ENCODE assay signal across 26 mouse cellular contexts in genomic region chr8:83856486-83857065, GRCm38 (mm10). TPM values are rescaled to one million over a fixed set of nuclear protein-coding genes. Genes with fewer than 3 reads are reported as not detected.
DNase-seq lines count a peak whose midpoint lies in the region; ATAC-seq and TF ChIP-seq lines count a peak whose summit lies in the region.
"Had no signal": no experiment of that assay in that cellular context is flagged by ENCODE, and none has a peak within 500 bp of the region (broad histone marks: within the 10 kb centered on the region; RNA-seq: fewer than 3 reads in every experiment).

No protein-coding gene starts in this region.

- no peak overlapping the region for H3K4me3 ChIP-seq in kidney, postnatal 0 days (replicated peaks; ENCODE audit: low read depth, low read length)
- H3K4me3 ChIP-seq in kidney, embryonic 15.5 days (replicated peaks), result no peak overlapping the region
- no peak overlapping the region for H3K4me3 ChIP-seq in myocyte
- H3K4me3 ChIP-seq in midbrain, embryonic 14.5 days (replicated peaks; ENCODE audit: low read depth, low read length), result no peak overlapping the region
- H3K4me3 ChIP-seq: embryonic facial prominence, embryonic 13.5 days; forebrain, embryonic 10.5 days; gastrocnemius, adult 2 months; heart, embryonic 12.5 days; hindbrain, embryonic 12.5 days had no signal

- H3K9me3 ChIP-seq in kidney, postnatal 0 days (replicated peaks; ENCODE audit: low read length), result no peaks in the 10 kb centered on the region
- H3K9me3 ChIP-seq in kidney, embryonic 15.5 days (replicated peaks), result no peaks in the 10 kb centered on the region
- no peaks in the 10 kb centered on the region for H3K9me3 ChIP-seq in midbrain, embryonic 14.5 days (ENCODE audit: control insufficient read depth, low read length)
- H3K9me3 ChIP-seq: embryonic facial prominence, embryonic 13.5 days; forebrain, embryonic 10.5 days; G1E; hindbrain, embryonic 12.5 days had no signal

- ATAC-seq in kidney, postnatal 0 days (replicated peaks; ENCODE audit: low FRiP score, low read depth), result no peak
- ATAC-seq in kidney, embryonic 15.5 days (replicated peaks; ENCODE audit: low FRiP score), result no peak
- ATAC-seq in midbrain, embryonic 14.5 days (ENCODE audit: low FRiP score, low TSS enrichment), result no peak
- ATAC-seq: CD4-positive, CD25-positive, alpha-beta regulatory T cell, adult 4 months; forebrain, embryonic 14.5 days; hindbrain, embryonic 16.5 days; inflammation-experienced regulatory T-cells, adult 6 months; Patski had no signal

- no peak overlapping the region for H3ac ChIP-seq in myocyte (ENCODE audit: control insufficient read depth, insufficient read length)

- H3K9ac ChIP-seq in kidney, postnatal 0 days (ENCODE audit: low read depth, low read length), result no peak overlapping the region
- H3K9ac ChIP-seq in kidney, embryonic 15.5 days, result no peak overlapping the region
- no peak overlapping the region for H3K9ac ChIP-seq in midbrain, embryonic 14.5 days (replicated peaks; ENCODE audit: low read length)
- H3K9ac ChIP-seq: embryonic facial prominence, embryonic 13.5 days; heart, embryonic 12.5 days; hindbrain, embryonic 12.5 days had no signal

- H3K36me3 ChIP-seq in kidney, postnatal 0 days (ENCODE audit: insufficient read depth, low read length), result no peaks in the 10 kb centered on the region
- no peaks in the 10 kb centered on the region for H3K36me3 ChIP-seq in kidney, embryonic 15.5 days
- no peaks in the 10 kb centered on the region for H3K36me3 ChIP-seq in myocyte (ENCODE audit: control insufficient read depth, insufficient read depth)
- no peaks in the 10 kb centered on the region for H3K36me3 ChIP-seq in midbrain, embryonic 14.5 days (ENCODE audit: control insufficient read depth, insufficient read depth, low read length)
- H3K36me3 ChIP-seq: embryonic facial prominence, embryonic 13.5 days; forebrain, embryonic 10.5 days; G1E; heart, embryonic 12.5 days; hindbrain, embryonic 12.5 days had no signal

- no peaks in the 10 kb centered on the region for H3K4me1 ChIP-seq in kidney, postnatal 0 days (replicated peaks; ENCODE audit: insufficient read depth, low read length)
- peaks cover 6% of the 10 kb centered on the region for H3K4me1 ChIP-seq in kidney, embryonic 15.5 days
- no peaks in the 10 kb centered on the region for H3K4me1 ChIP-seq in midbrain, embryonic 14.5 days (ENCODE audit: control insufficient read depth, insufficient read depth, low read length)

- no peak for TF ChIP-seq CTCF in kidney, postnatal 0 days (IDR thresholded peaks at IDR 0.05; ENCODE audit: low read depth)

- H3K27me3 ChIP-seq in kidney, postnatal 0 days (ENCODE audit: insufficient read depth, low read length), result no peaks in the 10 kb centered on the region
- no peaks in the 10 kb centered on the region for H3K27me3 ChIP-seq in kidney, embryonic 15.5 days
- no peaks in the 10 kb centered on the region for H3K27me3 ChIP-seq in myocyte (ENCODE audit: control insufficient read depth, insufficient read depth, insufficient read length)
- H3K27me3 ChIP-seq in midbrain, embryonic 14.5 days (ENCODE audit: control insufficient read depth, insufficient read depth, low read length), result no peaks in the 10 kb centered on the region
- H3K27me3 ChIP-seq: embryonic facial prominence, embryonic 13.5 days; heart, embryonic 12.5 days; Patski had no signal

- WGBS in kidney, postnatal 0 days, result 78% methylated on average over 6 of the region's 6 CpGs
- 81% methylated on average over 6 of the region's 6 CpGs for WGBS in kidney, embryonic 15.5 days
- WGBS in midbrain, embryonic 14.5 days, result 93% methylated on average over 6 of the region's 6 CpGs

- DNase-seq in kidney, postnatal 0 days (ENCODE audit: low spot score), result peak; percentile 19
- peak; percentile 56 for DNase-seq in 3134 (ENCODE audit: extremely low read depth, insufficient read length, low spot score)
- peak; percentile 48 for DNase-seq in Muller cell, postnatal 12 days (ENCODE audit: inconsistent ontology term)
- DNase-seq in midbrain, embryonic 14.5 days, result no peak
- DNase-seq: adrenal gland, adult 2 months; adrenal gland, postnatal 25 days; B cell, adult 2 months; cerebellum, adult 18-20 months; cerebellum, adult 9-11 months; cerebellum, postnatal 36 days; gastrocnemius, adult 2 months; gastrocnemius, postnatal 25 days; heart, adult 18-20 months; heart, postnatal 36 days had no signal

- no peaks in the 10 kb centered on the region for H3K79me2 ChIP-seq in myocyte (ENCODE audit: control insufficient read depth, insufficient read depth)

- no peak overlapping the region for H3K27ac ChIP-seq in kidney, postnatal 0 days
- no peak overlapping the region for H3K27ac ChIP-seq in kidney, embryonic 15.5 days
- no peak overlapping the region for H3K27ac ChIP-seq in midbrain, embryonic 14.5 days (replicated peaks; ENCODE audit: low read depth, low read length)
- H3K27ac ChIP-seq: embryonic facial prominence, embryonic 13.5 days; forebrain, embryonic 10.5 days; gastrocnemius, adult 2 months; hindbrain, embryonic 12.5 days had no signal

- no peak overlapping the region for H3K4me2 ChIP-seq in kidney, postnatal 0 days (ENCODE audit: low read length)
- H3K4me2 ChIP-seq in kidney, embryonic 15.5 days, result no peak overlapping the region
- H3K4me2 ChIP-seq in myocyte (ENCODE audit: low read depth), result no peak overlapping the region
- H3K4me2 ChIP-seq in midbrain, embryonic 14.5 days (ENCODE audit: low read length), result no peak overlapping the region
- H3K4me2 ChIP-seq: embryonic facial prominence, embryonic 13.5 days; heart, embryonic 12.5 days; hindbrain, embryonic 12.5 days had no signal

- no peak for TF ChIP-seq POLR2A in myocyte (IDR thresholded peaks at IDR 0.05; ENCODE audit: insufficient read length, low read depth)

TF ChIP-seq in myocyte, 11 proteins besides CTCF, POLR2A, EP300 and RAD21:
- TF ChIP-seq SRF (IDR thresholded peaks at IDR 0.05; ENCODE audit: control insufficient read depth, insufficient read length, low read depth) (peak; percentile 99), USF1 (IDR thresholded peaks at IDR 0.05; ENCODE audit: low read depth) (no peak), TCF3 (IDR thresholded peaks at IDR 0.05; ENCODE audit: insufficient read length, low read depth) (no peak)

RNA-seq across cellular contexts. Expression of gene Adgrl1, which starts 43.3 kb away (rescaled TPM):
- 11.5 and 14.4 TPM in 2 replicates for polyA plus RNA-seq in kidney, postnatal 0 days (2015; fragmentation: Nextera tagmentation; extraction: Ambion mirVana)
- polyA plus RNA-seq in kidney, embryonic 15.5 days (2015; fragmentation: Nextera tagmentation; extraction: Ambion mirVana), result 17.8 and 18.8 TPM in 2 replicates
- polyA plus RNA-seq in myocyte (2012; fragmentation: generic; extraction: Trizol), result 11.5 TPM
- polyA plus RNA-seq in midbrain, embryonic 14.5 days (2014; fragmentation: Nextera tagmentation; extraction: Ambion mirVana), result 77.2 and 92.7 TPM in 2 replicates
